8 mouse cellular contexts compared by ENCODE assay signal in the genomic region with DNA sequence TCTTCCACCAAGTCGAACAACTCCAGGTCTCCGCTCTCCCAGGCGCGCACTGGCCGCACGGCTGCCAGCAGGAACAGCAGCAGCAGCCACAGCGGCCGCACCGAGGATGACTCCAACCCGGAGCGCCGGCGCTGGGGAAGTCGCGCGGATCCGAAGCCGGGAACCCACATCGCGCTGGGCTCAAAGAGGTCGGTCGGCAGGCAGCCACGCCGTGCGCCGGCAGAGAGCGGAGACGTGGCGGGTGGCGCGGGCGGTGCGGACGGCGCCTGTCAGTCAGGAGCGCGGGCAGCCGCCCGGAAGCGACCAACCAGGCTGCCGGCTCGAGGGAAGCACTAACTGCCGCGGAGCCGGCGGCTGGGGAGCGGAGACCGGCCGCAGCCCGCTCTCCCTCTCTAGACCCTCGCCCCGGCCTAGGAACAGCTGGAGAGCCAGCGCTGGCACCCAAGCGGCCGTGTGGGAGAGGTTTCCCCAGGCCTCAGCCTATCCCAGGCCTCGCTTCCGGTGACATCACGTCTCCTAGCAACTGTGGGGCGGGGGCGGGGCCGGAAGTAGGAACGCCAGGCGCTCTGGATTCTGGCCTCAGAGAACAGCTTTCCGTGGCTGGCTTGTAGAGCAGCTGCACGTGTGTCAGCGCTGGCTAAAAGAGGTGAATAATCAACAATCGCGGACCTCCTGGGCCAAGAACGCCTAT. TPM values are rescaled to one million over a fixed set of nuclear protein-coding genes. Genes with fewer than 3 reads are reported as not detected.
DNase-seq lines count a peak whose midpoint lies in the region; ATAC-seq and TF ChIP-seq lines count a peak whose summit lies in the region.

A gene (minus strand): TSS at position 500 of the 691 bp plus-strand sequence.

- TF ChIP-seq CTCF in lung, adult 2 months (IDR thresholded peaks at IDR 0.05; ENCODE audit: insufficient read depth, low read length), result no peak

- no peaks in the 10 kb centered on the region for H3K27me3 ChIP-seq in forebrain, embryonic 15.5 days

- H3K4me2 ChIP-seq in forebrain, embryonic 15.5 days (replicated peaks), result peak within 1 kb of the TSS; percentile 80

- in situ Hi-C loops in ES-E14 (cut with MboI; ENCODE audit: low sequenced_read_pairs in 2 of 2, unreplicated experiment in 2 of 2), result no loop called here

- peak; percentile 80 for TF ChIP-seq POLR2A in lung, adult 2 months (IDR thresholded peaks at IDR 0.05; ENCODE audit: borderline replicate concordance, extremely low read depth, low read depth, low read length)

- peak within 1 kb of the TSS; percentile 78 to 90 for H3K4me3 ChIP-seq in ES-E14 (ENCODE audit: insufficient read depth in 1 of 2, low read depth in 1 of 2, low read length in 2 of 2, poor library complexity in 1 of 2, severe bottlenecking in 1 of 2)
- H3K4me3 ChIP-seq in forebrain, embryonic 15.5 days, result peak within 1 kb of the TSS; percentile 93
- peak within 1 kb of the TSS; percentile 72 for H3K4me3 ChIP-seq in lung, adult 2 months (replicated peaks; ENCODE audit: extremely low read depth, low read depth, low read length)

- intact Hi-C loops in heart, postnatal 25 days (cut with DNase I), result loop anchor here (2.0 to 5.0 kb wide), 6 partner anchors 195 to 950 kb away; a partner anchor contains a TSS

- no peaks in the 10 kb centered on the region for H3K9me3 ChIP-seq in ES-E14 (ENCODE audit: control insufficient read depth, insufficient read depth, low read depth, low read length)
- H3K9me3 ChIP-seq in forebrain, embryonic 15.5 days, result no peaks in the 10 kb centered on the region

- H3K9ac ChIP-seq in ES-E14 (ENCODE audit: insufficient read depth, low read depth, low read length, poor library complexity, severe bottlenecking), result peak within 1 kb of the TSS; percentile 80
- H3K9ac ChIP-seq in forebrain, embryonic 15.5 days (replicated peaks), result peak within 1 kb of the TSS; percentile 91

- no peaks in the 10 kb centered on the region for H3K4me1 ChIP-seq in ES-E14 (ENCODE audit: control insufficient read depth in 2 of 2, insufficient read depth in 2 of 2, low read length in 2 of 2, poor library complexity in 1 of 2)
- peaks cover 20% of the 10 kb centered on the region for H3K4me1 ChIP-seq in forebrain, embryonic 15.5 days
- H3K4me1 ChIP-seq in lung, adult 2 months (ENCODE audit: control insufficient read depth, insufficient read depth, low read length), result peaks cover 5% of the 10 kb centered on the region

- peak; percentile 100 for ATAC-seq in forebrain, embryonic 15.5 days (replicated peaks)
- peak; percentile 87 for ATAC-seq in neutrophil, adult 5-6 weeks (ENCODE audit: extremely low read depth, insufficient number of reproducible peaks, low FRiP score, poor library complexity, severe bottlenecking)

- H3K36me3 ChIP-seq in ES-E14 (ENCODE audit: control insufficient read depth, insufficient read depth, low read length, poor library complexity, severe bottlenecking), result no peaks in the 10 kb centered on the region
- H3K36me3 ChIP-seq in forebrain, embryonic 15.5 days, result no peaks in the 10 kb centered on the region

- peak; percentile 95 for DNase-seq in ES-E14 (ENCODE audit: low read depth, low spot score)
- DNase-seq in cerebellum, adult 11-12 months, result peak; percentile 85
- peak; percentile 76 for DNase-seq in heart, postnatal 25 days (ENCODE audit: low spot score)
- DNase-seq in layer of hippocampus, adult 18-20 months (ENCODE audit: low spot score in 2 of 2), result peak; percentile 78 to 91
- peak; percentile 84 for DNase-seq in lung, adult 2 months
- DNase-seq in thymus, adult 18-20 months, result peak; percentile 79 to 80

- peak within 1 kb of the TSS; percentile 15; the same call in 1 of the 2 replicates for H3K27ac ChIP-seq in ES-E14 (ENCODE audit: insufficient read depth, low read depth, low read length, poor library complexity, severe bottlenecking)
- H3K27ac ChIP-seq in forebrain, embryonic 15.5 days (replicated peaks), result peak within 1 kb of the TSS; percentile 98

- under 1% methylated on average over 69 of the region's 69 CpGs for WGBS in forebrain, embryonic 15.5 days
- under 1% methylated on average over 66 of the region's 69 CpGs for whole genome bisulfite sequencing in lung, adult 2 months

TF ChIP-seq in ES-E14, 5 proteins besides CTCF, POLR2A, EP300 and RAD21:
- no peak for TF ChIP-seq ZNF384 (IDR thresholded peaks at IDR 0.05; ENCODE audit: low read depth, low read length)
- TF ChIP-seq HCFC1 (IDR thresholded peaks at IDR 0.05; ENCODE audit: borderline replicate concordance, insufficient read depth, low read length), result 0 out of 2 replicates have a peak, but pooled peaks have one; percentile 5
- no peak for TF ChIP-seq ZC3H11A (IDR thresholded peaks at IDR 0.05; ENCODE audit: borderline replicate concordance, low read depth, low read length)

RNA-seq across cellular contexts. Expression of the gene that starts here (rescaled TPM):
- total RNA-seq in ES-E14 (2012; rRNA removed), result 15.1 and 16.4 TPM in 2 replicates
- polyA plus RNA-seq in forebrain, embryonic 15.5 days (2015; fragmentation: Nextera tagmentation; extraction: Ambion mirVana), result 28.2 and 30.3 TPM in 2 replicates
- total RNA-seq in heart, postnatal 25 days (2021), result 10 to 100 TPM; 13.8 to 16.1 TPM
- total RNA-seq in layer of hippocampus, adult 18-20 months (2021), result 10 to 100 TPM; 24.1 to 26.7 TPM
- 21.5 and 44.4 TPM in 2 replicates for polyA plus RNA-seq in lung, adult 2 months (2012; rRNA removed)
- total RNA-seq in neutrophil, adult 5-6 weeks (2017), result 23.8 and 30.1 TPM in 2 replicates

Comparison
In these comparisons a context has a peak if more than half of its experiments do, and no peak if none do; other contexts are left out.
1. Peak in every context shown above with its lines: DNase-seq, ATAC-seq, H3K4me3 ChIP-seq and H3K27ac ChIP-seq.